Mouse (Mus musculus) MEL-GATA-1-ER (cell line): ENCODE measurements at regions not wholly inside any gene's neighbourhood (a gene's known extent, or its start where the extent isn't known, plus 50 kb on each side); places are given as distances from the start of the nearest gene placed in this dataset.

ENCODE experiments used
- DNase-seq: peaks from one replicate; pipeline ENCODE4 v3.0.0-alpha.2; 2012; ENCODE audit warnings: low read depth; ENCODE audit errors: extremely low read depth

GRCm38 (mm10) chr9:57325962-57326361 is 63.5 kb upstream of the 1700017B05Rik start:
- DNase-seq: no peak

- no peak for DNase-seq
These were observed 56.6 kb upstream of the 1700017B05Rik start for GRCm38 (mm10) chr9:57319009-57319408.

- peak; percentile 40 for DNase-seq
These were observed 55.3 kb upstream of the 1700017B05Rik start for GRCm38 (mm10) chr9:57317531-57318201.

- no peak for DNase-seq
These were observed 52.7 kb upstream of the 1700017B05Rik start for GRCm38 (mm10) chr9:57315032-57315660.

- no peak for DNase-seq
These were observed 51.5 kb upstream of the 1700017B05Rik start for GRCm38 (mm10) chr9:57313876-57314275.

DNA sequence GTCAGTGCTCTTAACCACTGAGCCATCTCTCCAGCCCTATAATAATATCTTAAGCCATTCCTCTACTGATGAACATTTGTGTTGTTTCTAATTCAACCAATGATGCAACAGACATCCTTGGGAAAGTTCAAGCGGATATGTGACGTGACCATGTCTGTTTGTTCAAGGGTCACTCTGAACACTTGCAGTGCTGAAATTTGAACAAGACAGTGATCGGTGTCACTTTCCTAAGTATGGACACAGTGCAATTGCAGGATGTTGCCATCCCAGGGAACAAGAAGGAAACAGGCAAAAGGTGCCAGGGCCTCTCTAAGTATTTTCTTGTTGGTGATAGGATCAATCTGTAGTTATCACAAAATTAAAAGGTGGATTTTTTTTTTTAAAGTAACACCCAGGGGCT is 50.1 kb upstream of the 1700017B05Rik start:
- DNase-seq: no peak
